Mouse (Mus musculus): Measurements from ENCODE around the gene 1700024P04Rik. TPM values are rescaled to one million over a fixed set of nuclear protein-coding genes. Genes with fewer than 3 reads are reported as not detected.

Gene 1700024P04Rik
- polyA plus RNA-seq, 1 experiment from 2014 or later = not detected

DNA sequence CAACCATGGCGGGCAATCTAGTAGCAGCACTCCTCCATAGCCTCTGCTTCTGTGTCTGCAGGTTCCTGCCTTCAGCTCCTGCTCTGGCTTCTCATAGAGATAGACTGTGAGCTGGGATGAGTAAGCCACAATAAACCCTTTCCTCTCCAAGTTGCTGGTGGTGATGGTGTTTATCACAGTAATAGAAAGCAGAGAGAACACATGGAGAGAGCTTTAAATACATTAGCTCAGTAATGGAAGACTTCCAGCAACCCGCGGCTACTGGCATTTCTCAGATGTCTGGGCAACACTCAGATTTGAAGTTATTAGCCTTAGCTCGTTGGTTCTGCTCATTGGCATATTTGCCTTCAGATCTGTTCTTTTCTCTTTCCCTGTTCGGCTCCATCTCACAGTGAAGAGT is 30.5 kb downstream of the 1700024P04Rik start:
- H3K9ac ChIP-seq (ENCODE audit: low read depth, low read length) = no peak overlapping the region

DNA sequence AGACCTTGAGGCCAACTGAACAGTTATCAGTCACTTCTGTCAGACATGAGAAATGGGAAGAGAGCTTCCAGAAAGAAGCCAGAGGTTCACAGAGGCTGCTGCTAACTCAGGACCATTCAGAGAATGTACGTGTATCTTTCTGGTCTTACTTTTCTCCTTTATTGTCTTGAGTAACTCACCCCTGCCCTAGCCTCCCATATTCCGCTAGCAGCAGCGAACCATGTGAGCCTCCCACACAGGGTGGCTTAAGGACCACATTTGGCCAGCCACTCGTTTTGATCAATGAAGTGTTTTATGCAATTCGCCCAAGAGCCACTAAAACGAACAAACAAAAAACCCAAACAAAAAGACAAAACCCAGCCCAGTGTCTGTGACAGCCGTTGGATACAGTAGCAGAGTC is 32.4 kb downstream of the 1700024P04Rik start:
- H3K36me3 ChIP-seq (ENCODE audit: control insufficient read depth, insufficient read depth, low read length) = no peaks in the 10 kb centered on the region
- H3K27ac ChIP-seq (ENCODE audit: low read depth, low read length) = no peak overlapping the region
- DNase-seq (ENCODE audit: low spot score) (no peak), ATAC-seq (ENCODE audit: low FRiP score) (no peak)
- no peaks in the 10 kb centered on the region for H3K9me3 ChIP-seq (ENCODE audit: control insufficient read depth, low read length)
- H3K4me2 ChIP-seq (replicated peaks; ENCODE audit: low read depth, low read length) = no peak overlapping the region
- no peak overlapping the region for H3K4me3 ChIP-seq (ENCODE audit: low read depth, low read length)
- H3K9ac ChIP-seq (ENCODE audit: low read depth, low read length) = no peak overlapping the region
- H3K4me1 ChIP-seq (replicated peaks; ENCODE audit: control insufficient read depth, insufficient read depth, low read length) = no peaks in the 10 kb centered on the region
- 77% methylated on average over 7 of the region's 7 CpGs for WGBS
- no peaks in the 10 kb centered on the region for H3K27me3 ChIP-seq (ENCODE audit: control insufficient read depth, insufficient read depth, low read length)

More for the DNA sequence above, 30.5 kb downstream of the 1700024P04Rik start:
- no peaks in the 10 kb centered on the region for H3K9me3 ChIP-seq (ENCODE audit: control insufficient read depth, low read length)
- WGBS = 89% methylated on average over 5 of the region's 5 CpGs
- H3K27ac ChIP-seq (ENCODE audit: low read depth, low read length) = no peak overlapping the region
- no peak overlapping the region for H3K4me3 ChIP-seq (ENCODE audit: low read depth, low read length)
- no peaks in the 10 kb centered on the region for H3K36me3 ChIP-seq (ENCODE audit: control insufficient read depth, insufficient read depth, low read length)
- no peak overlapping the region for H3K4me2 ChIP-seq (replicated peaks; ENCODE audit: low read depth, low read length)
- H3K27me3 ChIP-seq (ENCODE audit: control insufficient read depth, insufficient read depth, low read length) = no peaks in the 10 kb centered on the region
- DNase-seq (ENCODE audit: low spot score) = no peak
- ATAC-seq (ENCODE audit: low FRiP score) = no peak
- no peaks in the 10 kb centered on the region for H3K4me1 ChIP-seq (replicated peaks; ENCODE audit: control insufficient read depth, insufficient read depth, low read length)

GRCm38 (mm10) chr13:98948146-98948545 is 36.2 kb downstream of the 1700024P04Rik start:
- Histone ChIP-seq H3K9me3 (ENCODE audit: control insufficient read depth, low read length) (no peaks in the 10 kb centered on the region), H3K27me3 (ENCODE audit: control insufficient read depth, insufficient read depth, low read length) (no peaks in the 10 kb centered on the region), H3K36me3 (ENCODE audit: control insufficient read depth, insufficient read depth, low read length) (no peaks in the 10 kb centered on the region), H3K9ac (ENCODE audit: low read depth, low read length) (no peak overlapping the region), H3K27ac (ENCODE audit: low read depth, low read length) (no peak overlapping the region), H3K4me3 (ENCODE audit: low read depth, low read length) (no peak overlapping the region), H3K4me2 (replicated peaks; ENCODE audit: low read depth, low read length) (no peak overlapping the region), H3K4me1 (replicated peaks; ENCODE audit: control insufficient read depth, insufficient read depth, low read length) (no peaks in the 10 kb centered on the region)
- ATAC-seq (ENCODE audit: low FRiP score) (no peak), DNase-seq (ENCODE audit: low spot score) (no peak)
- WGBS = 72% methylated on average over 4 of the region's 4 CpGs

DNA sequence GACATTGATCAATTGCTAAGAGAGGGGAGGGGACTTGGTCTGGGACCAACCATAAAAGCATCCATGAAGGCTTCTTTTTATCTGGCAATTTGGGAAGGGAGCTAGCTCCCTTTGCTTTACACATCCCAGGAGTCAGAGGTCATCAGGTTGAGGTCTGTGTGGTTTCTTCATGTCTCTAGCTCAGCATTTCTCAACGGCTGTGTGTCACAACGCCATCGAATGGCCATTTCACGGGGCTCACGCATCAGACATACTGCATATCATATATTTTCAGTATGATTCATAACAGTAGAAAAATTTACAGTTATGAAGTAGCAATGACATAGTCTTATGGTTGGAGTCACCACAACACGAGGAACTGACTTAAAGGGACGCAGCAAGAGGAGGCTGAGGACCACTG is 37.9 kb downstream of the 1700024P04Rik start:
- DNase-seq (ENCODE audit: low spot score) (no peak), ATAC-seq (ENCODE audit: low FRiP score) (no peak)
- Histone ChIP-seq H3K9me3 (ENCODE audit: control insufficient read depth, low read length) (no peaks in the 10 kb centered on the region), H3K9ac (ENCODE audit: low read depth, low read length) (no peak overlapping the region), H3K36me3 (ENCODE audit: control insufficient read depth, insufficient read depth, low read length) (no peaks in the 10 kb centered on the region), H3K4me1 (replicated peaks; ENCODE audit: control insufficient read depth, insufficient read depth, low read length) (no peaks in the 10 kb centered on the region), H3K4me2 (replicated peaks; ENCODE audit: low read depth, low read length) (no peak overlapping the region), H3K4me3 (ENCODE audit: low read depth, low read length) (no peak overlapping the region), H3K27ac (ENCODE audit: low read depth, low read length) (no peak overlapping the region), H3K27me3 (ENCODE audit: control insufficient read depth, insufficient read depth, low read length) (no peaks in the 10 kb centered on the region)
- 79% methylated on average over 7 of the region's 7 CpGs for WGBS

DNA sequence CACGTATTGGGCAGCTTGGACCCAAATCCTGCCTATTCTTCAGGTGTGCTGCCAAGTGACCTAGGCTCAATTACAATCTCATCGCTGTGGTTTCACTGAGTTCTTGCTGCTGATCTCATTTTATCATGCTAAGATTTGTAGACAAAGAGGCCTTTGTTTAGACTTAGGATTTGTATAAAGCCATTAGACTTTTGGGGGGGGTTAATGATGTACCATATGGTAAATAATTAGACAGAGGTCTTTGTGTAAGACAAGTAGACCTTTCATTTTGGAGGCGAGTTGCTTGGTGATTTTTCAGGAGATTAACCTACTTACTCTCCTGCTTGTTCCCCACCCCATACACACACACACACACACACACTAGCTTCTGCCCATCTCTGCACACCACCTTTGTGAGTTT is 38.5 kb downstream of the 1700024P04Rik start:
- DNase-seq (ENCODE audit: low spot score) = no peak
- Histone ChIP-seq H3K9me3 (ENCODE audit: control insufficient read depth, low read length) (no peaks in the 10 kb centered on the region), H3K36me3 (ENCODE audit: control insufficient read depth, insufficient read depth, low read length) (no peaks in the 10 kb centered on the region), H3K4me1 (replicated peaks; ENCODE audit: control insufficient read depth, insufficient read depth, low read length) (no peaks in the 10 kb centered on the region), H3K4me2 (replicated peaks; ENCODE audit: low read depth, low read length) (no peak overlapping the region), H3K4me3 (ENCODE audit: low read depth, low read length) (no peak overlapping the region), H3K27ac (ENCODE audit: low read depth, low read length) (no peak overlapping the region), H3K9ac (ENCODE audit: low read depth, low read length) (no peak overlapping the region), H3K27me3 (ENCODE audit: control insufficient read depth, insufficient read depth, low read length) (no peaks in the 10 kb centered on the region)
- WGBS = 31% methylated on average over 3 of the region's 3 CpGs
- ATAC-seq (ENCODE audit: low FRiP score) = no peak

GRCm38 (mm10) chr13:98945381-98945780 is 39.0 kb downstream of the 1700024P04Rik start:
- no peaks in the 10 kb centered on the region for H3K36me3 ChIP-seq (ENCODE audit: control insufficient read depth, insufficient read depth, low read length)
- no peaks in the 10 kb centered on the region for H3K27me3 ChIP-seq (ENCODE audit: control insufficient read depth, insufficient read depth, low read length)
- no peak for DNase-seq (ENCODE audit: low spot score)
- no peak overlapping the region for H3K27ac ChIP-seq (ENCODE audit: low read depth, low read length)
- H3K9ac ChIP-seq (ENCODE audit: low read depth, low read length) = no peak overlapping the region
- H3K4me3 ChIP-seq (ENCODE audit: low read depth, low read length) = no peak overlapping the region
- H3K4me2 ChIP-seq (replicated peaks; ENCODE audit: low read depth, low read length) = no peak overlapping the region
- WGBS = 89% methylated on average over 4 of the region's 4 CpGs
- H3K9me3 ChIP-seq (ENCODE audit: control insufficient read depth, low read length) = no peaks in the 10 kb centered on the region
- no peak for ATAC-seq (ENCODE audit: low FRiP score)
- no peaks in the 10 kb centered on the region for H3K4me1 ChIP-seq (replicated peaks; ENCODE audit: control insufficient read depth, insufficient read depth, low read length)

- Histone ChIP-seq H3K27me3 (ENCODE audit: control insufficient read depth, insufficient read depth, low read length) (no peaks in the 10 kb centered on the region), H3K4me2 (replicated peaks; ENCODE audit: low read depth, low read length) (no peak overlapping the region), H3K4me1 (replicated peaks; ENCODE audit: control insufficient read depth, insufficient read depth, low read length) (no peaks in the 10 kb centered on the region), H3K27ac (ENCODE audit: low read depth, low read length) (no peak overlapping the region), H3K36me3 (ENCODE audit: control insufficient read depth, insufficient read depth, low read length) (no peaks in the 10 kb centered on the region), H3K9ac (ENCODE audit: low read depth, low read length) (no peak overlapping the region), H3K9me3 (ENCODE audit: control insufficient read depth, low read length) (no peaks in the 10 kb centered on the region), H3K4me3 (ENCODE audit: low read depth, low read length) (no peak overlapping the region)
- ATAC-seq (ENCODE audit: low FRiP score) (no peak), DNase-seq (ENCODE audit: low spot score) (no peak)
- 87% methylated on average over 7 of the region's 7 CpGs for WGBS
These were observed 39.7 kb downstream of the 1700024P04Rik start for GRCm38 (mm10) chr13:98944620-98945081.

DNA sequence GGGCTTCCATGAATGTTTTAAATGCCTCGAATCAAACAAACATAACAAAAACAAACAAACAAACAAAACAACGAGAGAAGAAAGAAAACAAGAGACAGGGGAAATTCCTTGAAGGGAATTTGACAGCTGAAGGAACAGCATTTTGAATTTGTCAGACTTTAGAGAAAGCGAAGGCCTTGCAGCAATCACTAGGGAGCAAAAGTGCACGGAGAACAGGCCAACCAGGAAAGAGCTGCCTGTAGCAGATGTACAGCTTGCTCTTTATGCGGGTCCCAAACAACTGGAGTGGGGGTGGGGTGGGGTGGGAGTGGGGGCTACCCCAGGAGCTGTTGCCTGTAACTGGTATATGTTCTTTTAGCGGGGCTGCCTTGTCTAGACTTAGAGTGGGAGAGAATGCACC is 42.0 kb downstream of the 1700024P04Rik start:
- Histone ChIP-seq H3K9me3 (ENCODE audit: control insufficient read depth, low read length) (no peaks in the 10 kb centered on the region), H3K27me3 (ENCODE audit: control insufficient read depth, insufficient read depth, low read length) (no peaks in the 10 kb centered on the region), H3K4me1 (replicated peaks; ENCODE audit: control insufficient read depth, insufficient read depth, low read length) (no peaks in the 10 kb centered on the region), H3K9ac (ENCODE audit: low read depth, low read length) (no peak overlapping the region), H3K36me3 (ENCODE audit: control insufficient read depth, insufficient read depth, low read length) (no peaks in the 10 kb centered on the region), H3K27ac (ENCODE audit: low read depth, low read length) (no peak overlapping the region), H3K4me2 (replicated peaks; ENCODE audit: low read depth, low read length) (no peak overlapping the region), H3K4me3 (ENCODE audit: low read depth, low read length) (no peak overlapping the region)
- ATAC-seq (ENCODE audit: low FRiP score) (no peak), DNase-seq (ENCODE audit: low spot score) (no peak)
- 70% methylated on average over 6 of the region's 6 CpGs for WGBS

DNA sequence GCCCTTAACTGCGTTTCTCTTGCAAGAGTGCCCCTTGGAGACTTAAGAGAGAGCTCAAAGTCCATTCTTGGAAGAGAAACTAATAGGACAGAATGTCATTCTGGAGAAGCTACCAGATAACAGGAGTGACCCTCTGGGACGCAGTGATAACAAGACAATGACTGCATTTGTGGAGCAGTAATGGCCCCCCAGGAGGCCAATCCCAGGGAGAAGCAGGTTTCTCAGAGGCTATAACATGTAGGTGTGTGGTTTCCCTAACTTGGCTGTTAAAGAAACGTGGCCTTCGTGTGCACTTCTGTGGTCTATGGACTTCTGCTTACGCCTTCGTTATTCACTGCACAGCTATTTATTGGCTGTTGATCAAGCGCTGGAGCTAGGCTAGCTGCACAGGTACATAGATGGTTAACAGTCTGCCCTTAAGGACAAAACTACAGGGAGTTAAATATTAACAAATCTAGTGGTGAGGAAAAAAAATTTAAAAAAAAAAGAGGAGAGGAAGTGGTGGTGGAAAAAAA is 42.5 kb downstream of the 1700024P04Rik start:
- no peak for ATAC-seq (ENCODE audit: low FRiP score)
- WGBS = 84% methylated on average over 7 of the region's 7 CpGs
- Histone ChIP-seq H3K27ac (ENCODE audit: low read depth, low read length) (no peak overlapping the region), H3K4me3 (ENCODE audit: low read depth, low read length) (no peak overlapping the region), H3K36me3 (ENCODE audit: control insufficient read depth, insufficient read depth, low read length) (no peaks in the 10 kb centered on the region), H3K9ac (ENCODE audit: low read depth, low read length) (no peak overlapping the region), H3K4me1 (replicated peaks; ENCODE audit: control insufficient read depth, insufficient read depth, low read length) (no peaks in the 10 kb centered on the region), H3K4me2 (replicated peaks; ENCODE audit: low read depth, low read length) (no peak overlapping the region), H3K9me3 (ENCODE audit: control insufficient read depth, low read length) (no peaks in the 10 kb centered on the region), H3K27me3 (ENCODE audit: control insufficient read depth, insufficient read depth, low read length) (no peaks in the 10 kb centered on the region)
- no peak for DNase-seq (ENCODE audit: low spot score)
